Mouse (Mus musculus): ENCODE results near the gene Kantr.

Kantr gene

DNA sequence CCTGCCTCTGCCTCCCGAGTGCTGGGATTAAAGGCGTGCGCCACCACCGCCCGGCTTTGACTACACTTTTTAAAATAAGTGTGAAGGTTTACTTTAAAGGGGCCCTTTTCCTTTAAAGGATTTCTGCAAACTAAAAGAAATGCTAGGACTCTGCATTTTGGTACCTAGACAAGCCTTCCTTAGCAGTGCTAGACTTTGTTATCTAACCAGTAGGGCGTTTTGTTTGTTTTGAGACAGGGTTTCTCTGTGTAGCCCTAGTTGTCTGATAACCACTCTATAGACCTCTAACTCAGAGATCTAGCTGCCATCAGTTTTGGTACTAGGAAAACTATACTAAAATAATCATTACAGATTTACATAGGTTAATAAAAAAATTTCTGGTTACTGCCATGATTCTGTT is 47.9 kb downstream of the Kantr start:
- no peak for DNase-seq (ENCODE audit: low spot score)

DNA sequence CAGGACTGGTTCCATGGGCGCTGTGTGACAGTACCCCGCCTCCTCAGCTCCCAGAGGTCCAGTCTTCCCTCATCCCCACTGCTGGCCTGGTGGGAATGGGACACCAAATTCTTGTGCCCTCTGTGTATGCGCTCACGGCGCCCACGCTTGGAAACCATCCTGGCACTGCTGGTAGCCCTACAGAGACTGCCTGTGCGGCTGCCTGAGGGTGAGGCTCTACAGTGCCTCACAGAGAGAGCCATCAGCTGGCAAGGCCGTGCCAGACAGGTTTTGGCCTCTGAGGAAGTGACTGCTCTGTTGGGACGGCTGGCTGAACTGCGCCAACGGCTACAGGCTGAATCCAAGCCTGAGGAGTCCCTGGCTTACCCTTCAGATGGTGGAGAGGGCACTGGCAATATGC is 56.1 kb downstream of the Kantr start:
- DNase-seq (ENCODE audit: low spot score), result no peak

Data from layer of hippocampus, adult 11-12 months (tissue).